Mouse (Mus musculus) thymus, adult 2 months (tissue): ENCODE results near the gene Dnajc22. TPM values are rescaled to one million over a fixed set of nuclear protein-coding genes. Genes with fewer than 3 reads are reported as not detected.

Experiments used
- DNase-seq: peaks from one replicate; pipeline ENCODE4 v3.0.0; 2021
- H3K27ac ChIP-seq: fragments of 200-500 bp; 2 replicates; pipeline ENCODE4 v1.5.1; 2012; ENCODE audit warnings: low read length, control low read depth; ENCODE audit not compliant: control insufficient read depth, insufficient read depth
- H3K27me3 ChIP-seq: fragments of 200-500 bp; 2 replicates; pipeline ENCODE4 v1.6.1; 2012; ENCODE audit warnings: mild to moderate bottlenecking, low read length, moderate library complexity, mixed read lengths; ENCODE audit not compliant: control insufficient read depth, insufficient read depth
- H3K36me3 ChIP-seq: fragments of 200-500 bp; 2 replicates; pipeline ENCODE4 v1.6.1; 2012; ENCODE audit warnings: mild to moderate bottlenecking, low read length, moderate library complexity; ENCODE audit not compliant: control insufficient read depth, insufficient read depth
- H3K4me1 ChIP-seq: fragments of 200-500 bp; replicated peaks from 2 replicates; pipeline ENCODE4 v1.6.1; 2012; ENCODE audit warnings: low read length; ENCODE audit not compliant: control insufficient read depth, insufficient read depth
- H3K4me3 ChIP-seq: fragments of 200-500 bp; 2 replicates; pipeline ENCODE4 v1.5.1; 2012; ENCODE audit warnings: mild to moderate bottlenecking, low read length, control low read depth, moderate library complexity; ENCODE audit not compliant: control insufficient read depth, insufficient read depth
- CTCF ChIP-seq: fragments of 200-500 bp; IDR thresholded peaks from 2 replicates; pipeline ENCODE4 v1.5.1; 2012; ENCODE audit warnings: mild to moderate bottlenecking, control low read depth, low read length, moderate library complexity, borderline replicate concordance; ENCODE audit not compliant: control insufficient read depth, poor library complexity, insufficient read depth; ENCODE audit errors: extremely low read depth
- POLR2A ChIP-seq: fragments of 200-500 bp; IDR thresholded peaks from 2 replicates; pipeline ENCODE4 v1.6.1; 2012; ENCODE audit warnings: mild to moderate bottlenecking, low read length, control low read depth, moderate library complexity; ENCODE audit not compliant: control insufficient read depth, poor library complexity, insufficient read depth; ENCODE audit errors: extremely low read depth
- WGBS: fragments of 180-500 bp; shearing (Covaris S2); methylation state at CpG from one replicate; pipeline ENCODE4 v1.1.7; 2018; 5-methylcytosine and 5-hydroxymethylcytosine counted together
- polyA plus RNA-seq: library from polyadenylated mRNA; depleted of rRNA; stranded (reverse); fragments of >200 nt; gene quantifications from 2 replicates; pipeline ENCODE4 v1.2.3, GENCODE M21; 2012

Dnajc22 gene
- polyA plus RNA-seq, 1 experiment: 0.39 TPM

GRCm38 (mm10) chr15:99094631-99095270 lies 1.8 kb downstream of the Dnajc22 start:
- Histone ChIP-seq H3K27me3 (peaks cover 50% of the 10 kb centered on the region), H3K27ac (no peak overlapping the region), H3K4me1 (0 out of 2 replicates have a peak, but pooled peaks cover 8% of the 10 kb centered on the region), H3K36me3 (no peaks in the 10 kb centered on the region), H3K4me3 (no peak overlapping the region)
- no peak for TF ChIP-seq POLR2A
- TF ChIP-seq CTCF: no peak
- WGBS: 13% methylated on average over 27 of the region's 27 CpGs
- no peak for DNase-seq

- Histone ChIP-seq H3K27ac (no peak overlapping the region), H3K36me3 (no peaks in the 10 kb centered on the region)
Measured at GRCm38 (mm10) chr15:99095356-99095755, 2.4 kb downstream of the Dnajc22 start.

GRCm38 (mm10) chr15:99096061-99096793 lies 3.3 kb downstream of the Dnajc22 start:
- 21% methylated on average over 24 of the region's 24 CpGs for WGBS
- H3K27me3 ChIP-seq: peaks cover 50% of the 10 kb centered on the region

More at GRCm38 (mm10) chr15:99095356-99095755, 2.4 kb downstream of the Dnajc22 start:
- H3K27me3 ChIP-seq: peaks cover 50% of the 10 kb centered on the region
- 22% methylated on average over 6 of the region's 6 CpGs for WGBS
- TF ChIP-seq CTCF: no peak
- TF ChIP-seq POLR2A: no peak
- H3K4me1 ChIP-seq: 0 out of 2 replicates have a peak, but pooled peaks cover 8% of the 10 kb centered on the region
- no peak overlapping the region for H3K4me3 ChIP-seq
- no peak for DNase-seq

GRCm38 (mm10) chr15:99096831-99097500 lies 4.0 kb downstream of the Dnajc22 start:
- no peak for DNase-seq
- WGBS: 3% methylated on average over 58 of the region's 58 CpGs
- 0 out of 2 replicates have a peak, but pooled peaks cover 8% of the 10 kb centered on the region for H3K4me1 ChIP-seq
- peaks cover 50% of the 10 kb centered on the region for H3K27me3 ChIP-seq
- H3K27ac ChIP-seq: no peak overlapping the region
- no peaks in the 10 kb centered on the region for H3K36me3 ChIP-seq
- no peak overlapping the region for H3K4me3 ChIP-seq
- no peak for TF ChIP-seq POLR2A
- TF ChIP-seq CTCF: no peak

More at GRCm38 (mm10) chr15:99096061-99096793, 3.3 kb downstream of the Dnajc22 start:
- no peak overlapping the region for H3K4me3 ChIP-seq
- no peaks in the 10 kb centered on the region for H3K36me3 ChIP-seq
- TF ChIP-seq POLR2A (no peak), CTCF (no peak)
- DNase-seq: no peak
- no peak overlapping the region for H3K27ac ChIP-seq
- 0 out of 2 replicates have a peak, but pooled peaks cover 8% of the 10 kb centered on the region for H3K4me1 ChIP-seq

DNA sequence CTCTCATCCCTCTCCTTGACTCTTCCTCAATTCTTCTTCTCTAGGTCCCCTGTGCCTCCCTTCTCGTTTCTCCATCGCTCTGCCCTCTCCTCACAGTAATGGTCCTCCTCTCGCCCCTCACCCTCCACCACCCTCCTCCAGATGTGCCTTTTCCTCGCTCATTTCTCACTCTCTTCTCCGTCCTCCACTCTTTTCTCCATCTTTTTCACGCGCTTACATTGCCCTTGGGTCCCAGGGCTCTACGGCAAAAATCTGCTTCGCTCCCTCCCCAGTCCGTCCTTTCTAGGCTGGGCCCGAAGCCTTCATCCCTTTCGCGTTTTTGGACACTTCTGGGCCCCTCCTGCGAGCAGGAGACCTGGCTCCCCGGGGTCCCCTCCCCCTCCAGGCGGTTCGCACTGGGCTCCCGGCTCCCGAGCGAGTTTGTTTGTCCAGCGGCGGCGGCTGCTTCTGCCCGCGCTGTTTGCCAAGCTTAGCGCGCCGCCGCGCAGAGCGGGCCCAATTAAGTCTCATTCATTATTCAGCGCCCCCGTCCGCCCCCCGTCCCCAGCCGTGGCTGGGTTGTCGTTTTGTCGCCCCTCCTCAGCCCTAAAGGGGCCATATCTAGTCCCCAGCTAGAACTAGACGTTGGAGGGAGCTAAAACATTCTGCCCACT lies 5.0 kb downstream of the Dnajc22 start:
- Histone ChIP-seq H3K4me3 (no peak overlapping the region), H3K4me1 (0 out of 2 replicates have a peak, but pooled peaks cover 8% of the 10 kb centered on the region), H3K27ac (no peak overlapping the region), H3K27me3 (peaks cover 47% of the 10 kb centered on the region), H3K36me3 (no peaks in the 10 kb centered on the region)
- 4% methylated on average over 39 of the region's 39 CpGs for WGBS
- DNase-seq: no peak
- TF ChIP-seq POLR2A (no peak), CTCF (no peak)

DNA sequence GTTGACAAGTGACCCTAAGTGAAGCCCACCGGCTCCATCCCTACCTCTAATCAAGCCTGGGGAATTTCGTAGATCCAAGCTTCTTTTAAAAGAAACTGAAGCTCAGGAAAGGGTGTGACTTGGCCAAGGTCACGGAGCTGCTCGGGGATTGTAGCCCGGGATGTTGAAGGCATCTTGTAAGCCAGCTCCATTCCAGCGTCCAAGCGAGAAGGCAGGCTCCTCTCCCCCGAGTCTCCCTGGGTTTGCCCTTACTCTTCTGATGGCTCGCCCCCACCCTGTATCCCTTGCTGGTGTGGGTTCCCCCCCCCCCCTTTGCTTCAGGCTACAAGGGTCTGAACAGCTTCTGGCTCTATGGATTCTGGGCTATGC lies 5.5 kb downstream of the Dnajc22 start:
- DNase-seq: no peak
- 11% methylated on average over 9 of the region's 9 CpGs for WGBS
- H3K36me3 ChIP-seq: no peaks in the 10 kb centered on the region
- H3K27ac ChIP-seq: no peak overlapping the region
- no peak overlapping the region for H3K4me3 ChIP-seq
- H3K27me3 ChIP-seq: peaks cover 44% of the 10 kb centered on the region
- H3K4me1 ChIP-seq: 0 out of 2 replicates have a peak, but pooled peaks cover 8% of the 10 kb centered on the region
- TF ChIP-seq POLR2A: no peak
- TF ChIP-seq CTCF: no peak
